Mouse (Mus musculus): ENCODE measurements around the gene Actr1b. TPM values are rescaled to one million over a fixed set of nuclear protein-coding genes. Genes with fewer than 3 reads are reported as not detected.

The Actr1b gene
- polyA plus RNA-seq, 1 experiment from 2014 or later: 137 TPM

DNA sequence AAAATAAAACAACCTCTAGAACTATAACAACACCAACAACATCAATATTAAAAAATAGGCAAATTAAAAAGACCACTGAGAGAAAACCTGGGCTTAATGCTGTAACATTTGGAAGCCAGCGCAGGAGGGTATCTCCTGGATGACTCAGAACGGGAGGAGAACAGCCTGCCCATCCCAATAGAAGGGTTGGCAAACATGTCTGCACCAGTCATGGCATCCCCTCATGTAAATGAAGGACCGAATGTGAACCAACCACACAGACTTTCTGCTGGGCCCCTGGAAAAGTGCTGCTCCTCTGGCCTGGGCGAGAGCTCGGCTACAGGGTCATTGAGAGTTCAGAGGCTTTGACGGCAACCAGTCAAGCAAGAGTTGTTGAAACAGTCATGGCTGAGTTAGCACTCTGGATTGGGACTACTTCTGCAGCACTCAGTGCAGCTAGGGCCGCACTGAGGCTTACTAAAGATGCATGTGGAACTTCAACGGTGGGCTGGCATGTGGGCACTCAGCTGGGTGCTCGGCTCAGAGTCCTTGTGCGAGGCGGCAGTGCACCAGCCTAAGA, 49.0 kb downstream of the Actr1b start:
- H3K27me3 ChIP-seq (replicated peaks; ENCODE audit: low read depth, poor library complexity, severe bottlenecking): no peaks in the 10 kb centered on the region
- no peak overlapping the region for H3K27ac ChIP-seq (replicated peaks)
- WGBS: 77% methylated on average over 11 of the region's 11 CpGs
- H3K9me3 ChIP-seq: no peaks in the 10 kb centered on the region
- no peaks in the 10 kb centered on the region for H3K4me1 ChIP-seq
- DNase-seq (ENCODE audit: low spot score): no peak
- H3K4me3 ChIP-seq: no peak overlapping the region
- H3K36me3 ChIP-seq (replicated peaks): no peaks in the 10 kb centered on the region

GRCm38 (mm10) chr1:36664457-36664856, 49.8 kb downstream of the Actr1b start:
- no peaks in the 10 kb centered on the region for H3K9me3 ChIP-seq
- H3K36me3 ChIP-seq (replicated peaks): no peaks in the 10 kb centered on the region
- no peak overlapping the region for H3K27ac ChIP-seq (replicated peaks)
- H3K27me3 ChIP-seq (replicated peaks; ENCODE audit: low read depth, poor library complexity, severe bottlenecking): no peaks in the 10 kb centered on the region
- whole genome bisulfite sequencing: 73% methylated on average over 4 of the region's 4 CpGs
- H3K4me1 ChIP-seq: no peaks in the 10 kb centered on the region
- no peak overlapping the region for H3K4me3 ChIP-seq
- DNase-seq (ENCODE audit: low spot score): no peak

DNA sequence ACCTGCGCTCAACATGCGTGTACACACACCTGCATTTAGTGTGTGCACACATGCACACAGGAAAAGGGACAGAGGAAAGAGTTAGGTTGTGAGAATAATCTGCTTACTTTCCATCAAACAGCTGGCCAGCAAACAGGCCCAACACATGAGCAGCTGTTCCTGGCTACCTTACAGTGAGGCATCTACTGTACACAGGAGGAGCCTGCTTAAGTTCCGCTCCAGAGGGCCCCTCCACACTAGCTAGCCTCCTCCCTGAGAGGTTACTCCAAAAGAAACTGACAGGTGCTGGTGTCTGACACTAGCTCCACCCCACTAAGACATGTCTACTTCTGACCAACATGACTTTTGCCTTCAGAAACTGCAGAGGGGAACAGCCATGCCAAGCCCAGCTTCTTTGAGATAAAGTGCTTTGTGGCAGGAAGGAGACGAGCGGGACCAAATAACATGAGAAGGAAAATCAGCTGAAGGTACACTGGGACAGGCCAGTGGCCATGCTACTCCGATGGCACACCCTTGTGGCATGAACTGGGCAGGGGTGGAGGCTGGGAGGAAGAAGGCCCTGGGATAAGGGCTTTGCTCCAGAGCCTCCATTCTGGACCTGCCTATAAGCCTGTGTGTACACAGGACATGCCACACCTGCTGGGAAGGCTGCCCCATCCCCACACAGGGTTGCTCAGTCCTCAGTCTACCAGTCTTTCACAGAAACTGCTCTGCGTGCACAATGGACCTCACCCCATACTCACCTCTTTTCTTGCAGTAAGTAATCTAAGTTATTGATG, 55.4 kb downstream of the Actr1b start:
- DNase-seq (ENCODE audit: low spot score): no peak
- Histone ChIP-seq H3K27ac (replicated peaks) (no peak overlapping the region), H3K4me3 (no peak overlapping the region), H3K4me1 (peaks cover 4% of the 10 kb centered on the region; the same call in 1 of the 2 replicates), H3K27me3 (replicated peaks; ENCODE audit: low read depth, poor library complexity, severe bottlenecking) (no peaks in the 10 kb centered on the region), H3K36me3 (replicated peaks) (no peaks in the 10 kb centered on the region), H3K9me3 (no peaks in the 10 kb centered on the region)
- 82% methylated on average over 7 of the region's 7 CpGs for WGBS

DNA sequence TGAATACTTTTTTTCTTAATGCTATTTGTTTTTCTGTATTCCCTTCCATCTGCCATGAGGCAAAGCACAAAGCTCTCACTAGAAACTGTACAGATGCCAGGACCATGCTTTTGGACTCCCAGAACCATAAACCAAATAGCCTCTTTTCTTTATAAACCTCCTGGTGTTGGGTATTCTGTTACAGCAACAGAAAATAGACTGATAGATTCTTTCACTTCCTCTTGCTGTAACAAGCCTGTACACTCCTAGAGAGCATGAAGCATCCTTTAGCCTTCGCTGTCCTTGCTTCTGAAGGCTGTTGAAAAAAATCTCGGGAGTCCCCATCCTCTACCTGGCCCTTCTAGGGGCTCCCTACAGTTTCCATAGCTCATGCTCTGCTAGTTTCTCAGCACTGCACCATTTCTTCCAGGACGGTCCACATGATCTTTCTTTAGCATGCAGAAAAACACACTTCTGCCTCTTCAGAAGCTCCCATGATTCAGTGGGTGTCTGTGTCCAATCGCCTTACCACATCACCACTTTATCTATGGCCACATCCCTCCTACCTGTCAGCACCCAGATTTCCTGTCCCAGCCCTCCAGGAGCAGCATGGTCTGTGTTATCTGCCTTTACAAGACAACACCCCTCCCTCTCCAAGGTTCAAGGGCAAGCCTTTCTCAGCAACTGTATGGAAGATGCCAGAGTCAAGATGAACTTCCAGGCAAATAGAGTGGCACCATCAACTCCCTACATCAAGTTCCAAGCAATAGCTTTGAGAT, 56.4 kb downstream of the Actr1b start:
- WGBS: 78% methylated on average over 4 of the region's 4 CpGs
- no peak for DNase-seq (ENCODE audit: low spot score)

GRCm38 (mm10) chr1:36656233-36656632, 58.0 kb downstream of the Actr1b start:
- Histone ChIP-seq H3K4me1 (peaks cover 4% of the 10 kb centered on the region; the same call in 1 of the 2 replicates), H3K4me3 (no peak overlapping the region), H3K9me3 (no peaks in the 10 kb centered on the region), H3K27ac (replicated peaks) (no peak overlapping the region), H3K27me3 (replicated peaks; ENCODE audit: low read depth, poor library complexity, severe bottlenecking) (no peaks in the 10 kb centered on the region), H3K36me3 (replicated peaks) (no peaks in the 10 kb centered on the region)
- 80% methylated on average over 3 of the region's 3 CpGs for WGBS
- DNase-seq (ENCODE audit: low spot score): no peak

More for the DNA sequence above, 56.4 kb downstream of the Actr1b start:
- Histone ChIP-seq H3K4me3 (no peak overlapping the region), H3K27ac (replicated peaks) (no peak overlapping the region), H3K4me1 (peaks cover 4% of the 10 kb centered on the region; the same call in 1 of the 2 replicates), H3K36me3 (replicated peaks) (no peaks in the 10 kb centered on the region), H3K27me3 (replicated peaks; ENCODE audit: low read depth, poor library complexity, severe bottlenecking) (no peaks in the 10 kb centered on the region), H3K9me3 (no peaks in the 10 kb centered on the region)

DNA sequence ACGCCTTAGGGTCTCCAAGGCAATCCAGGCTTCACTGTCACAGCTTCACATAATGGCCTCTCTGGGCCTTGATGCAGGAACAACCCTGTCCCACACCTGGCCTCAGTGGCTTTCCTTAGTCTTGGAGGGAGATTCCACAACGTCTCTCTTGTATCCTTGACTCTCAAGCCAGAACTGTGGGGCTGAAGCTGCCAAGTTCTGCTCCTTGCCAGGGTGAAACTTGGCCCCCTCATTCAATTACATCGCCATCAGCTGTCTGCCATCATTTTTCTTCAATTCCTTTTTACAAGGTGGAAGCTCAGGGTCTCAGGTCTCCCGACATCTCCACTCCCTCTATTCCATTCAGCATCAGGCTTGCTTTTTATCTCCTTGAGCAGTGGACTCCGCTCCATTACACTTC, 59.2 kb downstream of the Actr1b start:
- WGBS: 85% methylated on average over 5 of the region's 5 CpGs
- DNase-seq (ENCODE audit: low spot score): no peak
- no peak overlapping the region for H3K4me3 ChIP-seq

More for the DNA sequence above, 59.2 kb downstream of the Actr1b start:
- Histone ChIP-seq H3K36me3 (replicated peaks) (no peaks in the 10 kb centered on the region), H3K27ac (replicated peaks) (no peak overlapping the region), H3K27me3 (replicated peaks; ENCODE audit: low read depth, poor library complexity, severe bottlenecking) (no peaks in the 10 kb centered on the region), H3K9me3 (no peaks in the 10 kb centered on the region), H3K4me1 (peaks cover 4% of the 10 kb centered on the region; the same call in 1 of the 2 replicates)

Small RNAs within 50 kb of the gene (microRNA-seq; reads per million reads assigned to microRNA genes)
- not detected for gene Gm24133

Other genes with a start within 250 kb of the Actr1b start
- 16.2 and 16.4 TPM in 2 replicates for gene Cnnm4, start 242.8 kb downstream of the Actr1b start, polyA plus RNA-seq (2016; fragmentation: Nextera tagmentation; extraction: Ambion mirVana)
- 3.5 and 3.6 TPM in 2 replicates for gene Cnnm3, start 202.6 kb downstream of the Actr1b start, polyA plus RNA-seq (2016; fragmentation: Nextera tagmentation; extraction: Ambion mirVana)
- 15.5 and 16.6 TPM in 2 replicates for gene Ankrd23, start 177.5 kb downstream of the Actr1b start, polyA plus RNA-seq (2016; fragmentation: Nextera tagmentation; extraction: Ambion mirVana)
- gene Gm42417, start 175.0 kb downstream of the Actr1b start, polyA plus RNA-seq (2016; fragmentation: Nextera tagmentation; extraction: Ambion mirVana): 0.54 TPM in 1 of 2 replicates, not detected in the other
- gene Ankrd39, start 167.0 kb downstream of the Actr1b start, polyA plus RNA-seq (2016; fragmentation: Nextera tagmentation; extraction: Ambion mirVana): 18.9 and 20.3 TPM in 2 replicates
- 24.9 and 25.9 TPM in 2 replicates for gene Sema4c, start 156.1 kb downstream of the Actr1b start, polyA plus RNA-seq (2016; fragmentation: Nextera tagmentation; extraction: Ambion mirVana)
- 0.57 and 0.65 TPM in 2 replicates for gene Fam178b, start 31.2 kb downstream of the Actr1b start, polyA plus RNA-seq (2016; fragmentation: Nextera tagmentation; extraction: Ambion mirVana)
- 515 and 522 TPM in 2 replicates for gene Cox5b, start 23.0 kb downstream of the Actr1b start, polyA plus RNA-seq (2016; fragmentation: Nextera tagmentation; extraction: Ambion mirVana)
- not detected in 2 replicates for gene 4933424G06Rik, start 4.3 kb downstream of the Actr1b start, polyA plus RNA-seq (2016; fragmentation: Nextera tagmentation; extraction: Ambion mirVana)
- gene Zap70, start 47.4 kb upstream of the Actr1b start, polyA plus RNA-seq (2016; fragmentation: Nextera tagmentation; extraction: Ambion mirVana): 0.24 and 0.31 TPM in 2 replicates
- gene Tmem131, start 229.2 kb upstream of the Actr1b start, polyA plus RNA-seq (2016; fragmentation: Nextera tagmentation; extraction: Ambion mirVana): 14.0 and 14.4 TPM in 2 replicates